Mouse (Mus musculus) thymus, postnatal 0 days (tissue): ENCODE data around the gene Fam83c. TPM values are rescaled to one million over a fixed set of nuclear protein-coding genes. Genes with fewer than 3 reads are reported as not detected.

ENCODE experiments used
- DNase-seq: peaks from one replicate; pipeline ENCODE4 v3.0.0-alpha.2; 2015; ENCODE audit warnings: low spot score
- polyA plus RNA-seq: library from polyadenylated mRNA; unstranded; fragments of >200 nt; fragmentation: Nextera tagmentation; extraction: Ambion mirVana; gene quantifications from 2 replicates; pipeline ENCODE4 v1.2.1, GENCODE M21; 2015

Fam83c gene
- polyA plus RNA-seq, 1 experiment from 2014 or later = 0.05 TPM

- DNase-seq = peak; percentile 89
Observed at GRCm38 (mm10) chr2:155826630-155827424, 7.8 kb downstream of the Fam83c start, which contains the start of gene Eif6. Eif6 (minus strand) TSS chr2:155826925.

DNA sequence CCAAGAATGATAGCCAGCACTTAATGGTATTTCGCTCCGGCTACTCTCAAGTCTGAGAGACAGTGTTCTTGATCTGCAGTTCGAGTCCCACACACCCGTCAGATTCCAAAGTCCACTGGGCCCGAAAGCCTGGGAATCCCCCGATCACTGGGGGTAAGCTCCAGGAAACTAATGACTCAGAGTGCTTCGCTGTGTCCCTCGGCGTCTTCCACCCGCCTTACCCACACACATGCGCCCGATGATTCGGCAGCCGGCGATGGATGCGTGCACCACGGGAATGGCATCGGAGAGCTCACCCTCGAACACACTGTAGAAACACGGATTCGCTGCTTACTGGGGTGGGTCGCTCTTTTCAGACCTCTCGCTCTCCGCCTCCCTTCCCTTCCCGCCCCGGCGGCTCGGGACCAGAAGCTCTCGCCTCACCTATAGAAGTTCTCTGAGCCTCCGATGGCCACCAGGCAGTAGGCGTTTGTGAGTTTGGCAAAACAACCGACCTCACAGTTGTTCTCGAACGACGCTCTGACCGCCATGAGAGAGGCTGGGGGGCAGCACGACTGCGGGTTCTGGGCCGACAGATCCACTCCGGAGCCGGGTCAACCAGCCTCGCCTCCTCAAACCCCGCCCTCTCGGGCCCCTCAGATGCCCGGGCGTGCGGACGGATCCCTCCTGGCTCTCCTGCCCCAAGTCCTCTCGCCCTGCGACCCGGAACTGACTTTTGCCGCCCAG lies 8.6 kb downstream of the Fam83c start:
- no peak for DNase-seq

GRCm38 (mm10) chr2:155823722-155824121 lies 10.9 kb downstream of the Fam83c start:
- no peak for DNase-seq

- no peak for DNase-seq
Observed at GRCm38 (mm10) chr2:155820779-155821178, 13.9 kb downstream of the Fam83c start.

- DNase-seq = no peak
Observed at GRCm38 (mm10) chr2:155819449-155820251, 15.0 kb downstream of the Fam83c start.

GRCm38 (mm10) chr2:155819392-155819448 lies 15.4 kb downstream of the Fam83c start, which contains the start of gene BC029722:
BC029722 (minus strand) TSS chr2:155819426.
- DNase-seq = no peak

GRCm38 (mm10) chr2:155818596-155819391 lies 15.9 kb downstream of the Fam83c start:
- DNase-seq = peak; percentile 96

GRCm38 (mm10) chr2:155817301-155818245 lies 17.1 kb downstream of the Fam83c start:
- DNase-seq = no peak

GRCm38 (mm10) chr2:155816179-155816578 lies 18.5 kb downstream of the Fam83c start:
- no peak for DNase-seq

DNA sequence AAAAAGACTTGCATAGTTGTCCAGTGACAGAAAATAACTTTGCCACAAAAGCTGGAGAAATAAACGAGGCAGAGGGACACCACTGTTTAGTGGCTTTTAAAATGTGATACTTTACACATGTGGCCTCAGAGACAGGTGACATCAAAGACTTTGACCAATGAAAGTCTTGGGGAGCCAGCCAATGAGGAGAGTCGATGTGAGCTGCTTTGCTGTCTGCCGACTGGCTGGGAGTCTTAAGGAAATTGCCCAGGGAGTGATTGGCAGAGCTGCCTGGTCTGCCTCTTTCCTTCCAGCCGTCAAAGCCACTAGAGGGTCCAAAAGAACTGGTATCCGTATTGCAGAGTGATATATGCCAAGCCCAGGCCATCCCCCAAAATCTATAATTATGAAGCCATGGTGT lies 19.8 kb downstream of the Fam83c start:
- no peak for DNase-seq

- no peak for DNase-seq
Observed at GRCm38 (mm10) chr2:155812637-155813036, 22.0 kb downstream of the Fam83c start.

DNA sequence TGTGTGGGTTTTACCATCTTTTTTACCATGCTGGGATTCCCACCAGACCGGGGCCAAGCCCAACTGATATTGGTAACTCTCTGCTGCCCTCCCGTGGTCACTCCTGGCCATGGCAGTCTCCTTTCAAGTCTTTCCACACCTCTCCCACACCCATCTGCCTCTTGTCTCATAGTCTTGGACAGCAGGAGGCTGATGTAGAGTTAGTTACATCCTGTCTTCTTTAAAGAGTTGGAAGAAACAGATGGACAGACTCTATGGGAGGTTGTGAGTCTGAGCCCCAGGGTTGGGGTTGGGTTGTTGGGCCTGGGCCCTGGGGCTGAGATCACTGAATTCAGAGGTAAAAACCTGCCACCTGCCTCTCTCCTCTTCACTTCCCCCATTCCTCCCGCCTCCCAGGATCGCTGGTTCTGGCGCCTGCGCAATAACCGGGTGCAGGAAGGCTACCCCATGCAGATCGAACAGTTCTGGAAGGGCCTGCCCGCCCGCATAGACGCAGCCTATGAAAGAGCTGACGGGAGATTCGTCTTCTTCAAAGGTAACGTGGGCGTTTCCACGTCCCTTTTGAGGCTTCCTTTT lies 22.7 kb downstream of the Fam83c start:
- peak; percentile 69 for DNase-seq

DNA sequence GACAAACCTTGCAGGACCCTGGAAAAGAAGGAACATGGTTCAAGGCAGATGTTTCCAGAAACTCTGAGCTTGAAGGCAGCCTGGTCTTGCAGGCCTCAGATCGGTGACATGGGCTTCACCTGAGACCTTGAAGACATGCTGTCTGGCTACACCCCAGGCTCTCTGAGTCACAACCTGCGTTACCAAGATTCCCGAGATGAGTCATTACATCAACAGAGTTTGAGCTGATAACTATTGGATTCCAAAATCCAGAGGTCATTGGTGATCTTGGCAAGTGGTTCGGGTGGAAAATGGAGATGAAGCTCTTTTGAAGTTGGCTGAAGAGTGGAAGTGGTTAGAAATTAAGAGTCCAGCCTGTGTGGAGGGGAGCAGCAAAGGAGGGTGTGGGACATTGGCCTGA lies 25.0 kb downstream of the Fam83c start:
- no peak for DNase-seq

DNA sequence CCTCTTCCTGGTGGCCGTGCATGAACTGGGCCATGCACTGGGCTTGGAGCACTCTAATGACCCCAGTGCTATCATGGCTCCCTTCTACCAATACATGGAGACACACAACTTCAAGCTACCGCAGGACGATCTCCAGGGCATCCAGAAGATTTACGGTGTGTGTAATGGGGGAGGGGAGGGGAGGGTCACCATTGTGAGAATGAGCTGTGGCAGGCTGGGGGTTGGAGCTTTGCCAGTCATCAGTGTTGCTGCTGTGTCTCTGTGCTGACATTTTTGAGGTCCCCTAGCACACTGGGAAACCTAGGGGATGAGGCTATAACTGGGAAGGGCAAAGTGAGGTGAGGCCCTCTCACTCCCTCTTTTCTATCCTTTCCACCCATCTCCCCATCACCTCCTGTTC lies 27.2 kb downstream of the Fam83c start:
- no peak for DNase-seq

DNA sequence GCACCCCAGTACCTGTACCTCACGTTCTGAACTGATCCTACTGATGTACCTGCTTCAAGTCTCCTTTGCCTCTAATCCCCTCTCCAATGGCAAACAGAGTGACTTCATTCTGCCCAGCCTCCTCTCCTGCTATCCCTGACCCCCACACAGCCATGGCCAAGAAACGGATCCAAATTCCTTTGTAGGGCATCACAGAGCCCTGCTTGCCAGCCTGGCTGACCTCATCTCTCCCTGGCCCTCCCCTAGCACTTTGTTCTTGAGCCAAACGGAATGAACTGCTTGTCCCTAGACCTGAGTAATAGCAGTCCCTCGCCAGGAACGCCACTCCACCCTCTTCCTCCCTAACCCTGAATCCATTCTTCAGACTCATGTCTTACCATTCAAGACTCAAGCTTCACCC lies 28.1 kb downstream of the Fam83c start:
- no peak for DNase-seq

- no peak for DNase-seq
Observed at GRCm38 (mm10) chr2:155805925-155806255, 28.8 kb downstream of the Fam83c start.

DNA sequence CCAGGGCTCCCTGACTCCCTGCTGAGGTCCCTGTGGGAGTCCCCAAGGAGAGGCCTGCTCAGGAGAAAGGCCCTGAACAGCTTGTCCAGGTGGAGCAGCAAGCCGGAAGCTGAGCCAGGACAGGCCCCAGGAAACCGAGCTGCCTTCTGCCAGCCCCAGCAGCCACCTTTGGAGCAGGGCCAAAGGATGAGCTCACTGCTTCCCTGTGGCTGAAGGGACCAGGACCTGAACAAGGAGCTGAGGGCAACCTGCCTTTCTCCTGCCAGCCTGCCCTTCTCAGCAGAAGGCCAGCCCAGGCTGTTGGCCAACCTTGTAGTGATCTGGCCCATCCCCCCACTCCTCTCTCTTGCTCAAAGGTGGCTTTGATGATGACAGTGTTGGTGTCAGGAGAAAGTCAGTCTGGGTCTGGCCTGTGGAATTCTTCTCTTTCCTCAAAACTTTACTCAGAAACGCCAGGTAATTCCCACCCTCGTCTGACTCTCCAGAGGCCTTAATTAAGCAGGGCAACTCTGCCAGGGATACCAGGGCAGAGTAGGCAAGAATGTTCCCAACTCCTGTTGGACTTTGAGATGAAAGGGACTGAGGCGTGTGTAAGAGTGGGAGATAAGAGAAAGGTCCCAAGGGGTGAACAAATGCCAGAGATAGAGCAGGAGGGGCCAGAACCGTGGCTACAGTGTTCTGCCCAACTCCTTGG lies 29.3 kb downstream of the Fam83c start:
- no peak for DNase-seq

- DNase-seq = no peak
Observed at GRCm38 (mm10) chr2:155804053-155804452, 30.6 kb downstream of the Fam83c start.

DNA sequence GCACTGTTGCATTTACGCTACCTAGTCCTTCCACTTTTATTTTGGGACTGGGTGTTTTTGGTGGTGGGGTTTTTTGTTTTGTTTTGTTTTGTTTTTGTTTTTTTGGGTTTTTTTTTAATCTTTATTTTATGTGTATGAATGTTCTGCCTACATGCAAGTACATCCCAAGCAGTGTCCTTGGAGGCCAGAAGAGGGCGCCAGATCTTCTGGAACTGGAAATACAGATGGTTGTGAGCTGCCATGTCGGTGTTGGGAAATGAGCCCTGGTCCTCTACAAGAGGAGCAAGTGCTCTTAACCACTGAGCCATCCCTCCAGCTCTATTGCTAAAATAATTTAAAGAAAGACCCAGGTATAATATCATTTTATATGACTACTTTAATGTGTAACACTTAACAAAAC lies 31.9 kb downstream of the Fam83c start:
- peak; percentile 34 for DNase-seq

DNA sequence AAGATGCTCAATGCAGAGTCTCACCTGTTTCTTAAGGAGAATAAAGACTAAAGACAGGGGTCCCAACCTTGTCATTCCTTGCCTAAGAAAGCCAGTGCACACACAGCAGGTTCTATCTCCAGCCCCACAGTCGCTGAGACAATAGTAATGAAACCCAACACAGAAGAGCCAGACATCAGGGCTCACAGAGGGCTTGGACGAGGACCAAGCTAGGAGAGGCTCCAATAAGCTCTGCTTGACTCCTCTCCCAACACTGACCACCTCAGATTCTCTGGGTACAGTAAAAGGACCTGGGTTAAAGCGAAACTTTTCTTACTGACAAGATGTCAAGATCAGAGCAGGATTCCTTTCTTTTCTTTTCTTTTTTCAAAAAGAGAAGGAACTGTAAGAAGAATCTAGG lies 36.0 kb downstream of the Fam83c start:
- no peak for DNase-seq
